Mouse (Mus musculus): Measurements from ENCODE around the gene Adamts9. TPM values are rescaled to one million over a fixed set of nuclear protein-coding genes. Genes with fewer than 3 reads are reported as not detected.
A peak's percentile ranks its signal among the peaks of the same experiment; 100 is the strongest.

The Adamts9 gene
- polyA plus RNA-seq, 1 experiment from 2014 or later: 0.81 TPM

- H3K4me2 ChIP-seq: no peak overlapping the region
- no peak overlapping the region for H3K27ac ChIP-seq (replicated peaks)
- H3K4me3 ChIP-seq (replicated peaks): no peak overlapping the region
- no peak overlapping the region for H3K9ac ChIP-seq
- no peaks in the 10 kb centered on the region for H3K27me3 ChIP-seq
- 51% methylated on average over 6 of the region's 6 CpGs for WGBS (ENCODE audit: insufficient replicate concordance)
- ATAC-seq (ENCODE audit: insufficient read depth): no peak
- H3K4me1 ChIP-seq (replicated peaks): no peaks in the 10 kb centered on the region
- no peaks in the 10 kb centered on the region for H3K9me3 ChIP-seq (replicated peaks)
- H3K36me3 ChIP-seq (replicated peaks): no peaks in the 10 kb centered on the region
These were observed 140.1 kb downstream of the Adamts9 start for GRCm38 (mm10) chr6:92803213-92803612.

- 80% methylated on average over 11 of the region's 11 CpGs for WGBS (ENCODE audit: insufficient replicate concordance)
- H3K4me2 ChIP-seq: no peak overlapping the region
- ATAC-seq (ENCODE audit: insufficient read depth): no peak
- H3K36me3 ChIP-seq (replicated peaks): no peaks in the 10 kb centered on the region
- no peaks in the 10 kb centered on the region for H3K9me3 ChIP-seq (replicated peaks)
- no peak overlapping the region for H3K9ac ChIP-seq
- no peak overlapping the region for H3K27ac ChIP-seq (replicated peaks)
- no peaks in the 10 kb centered on the region for H3K4me1 ChIP-seq (replicated peaks)
- no peak overlapping the region for H3K4me3 ChIP-seq (replicated peaks)
- no peaks in the 10 kb centered on the region for H3K27me3 ChIP-seq
These were observed 140.9 kb downstream of the Adamts9 start for GRCm38 (mm10) chr6:92802421-92802820.

- H3K4me1 ChIP-seq (replicated peaks): no peaks in the 10 kb centered on the region
- no peaks in the 10 kb centered on the region for H3K27me3 ChIP-seq
- no peak overlapping the region for H3K9ac ChIP-seq
- H3K9me3 ChIP-seq (replicated peaks): no peaks in the 10 kb centered on the region
- no peak for ATAC-seq (ENCODE audit: insufficient read depth)
- 51% methylated on average over 2 of the region's 2 CpGs for WGBS (ENCODE audit: insufficient replicate concordance)
- H3K4me2 ChIP-seq: no peak overlapping the region
- H3K27ac ChIP-seq (replicated peaks): no peak overlapping the region
- no peaks in the 10 kb centered on the region for H3K36me3 ChIP-seq (replicated peaks)
- H3K4me3 ChIP-seq (replicated peaks): no peak overlapping the region
These were observed 141.8 kb downstream of the Adamts9 start for GRCm38 (mm10) chr6:92801462-92801861.

GRCm38 (mm10) chr6:92793804-92794203 lies 149.5 kb downstream of the Adamts9 start:
- ATAC-seq (ENCODE audit: insufficient read depth): no peak
- no peak overlapping the region for H3K9ac ChIP-seq
- H3K27me3 ChIP-seq: no peaks in the 10 kb centered on the region
- WGBS (ENCODE audit: insufficient replicate concordance): 68% methylated on average over 6 of the region's 6 CpGs
- no peaks in the 10 kb centered on the region for H3K4me1 ChIP-seq (replicated peaks)
- no peak overlapping the region for H3K4me3 ChIP-seq (replicated peaks)
- no peaks in the 10 kb centered on the region for H3K9me3 ChIP-seq (replicated peaks)
- no peak overlapping the region for H3K4me2 ChIP-seq
- no peaks in the 10 kb centered on the region for H3K36me3 ChIP-seq (replicated peaks)
- H3K27ac ChIP-seq (replicated peaks): no peak overlapping the region

GRCm38 (mm10) chr6:92787376-92787712 lies 155.9 kb downstream of the Adamts9 start:
- H3K9me3 ChIP-seq (replicated peaks): no peaks in the 10 kb centered on the region
- H3K4me1 ChIP-seq (replicated peaks): no peaks in the 10 kb centered on the region
- H3K36me3 ChIP-seq (replicated peaks): no peaks in the 10 kb centered on the region
- peak overlapping the region; percentile 10; the same call in 1 of the 2 replicates for H3K4me2 ChIP-seq
- WGBS (ENCODE audit: insufficient replicate concordance): 2% methylated on average over 12 of the region's 12 CpGs
- no peak overlapping the region for H3K27ac ChIP-seq (replicated peaks)
- peaks cover 14% of the 10 kb centered on the region for H3K27me3 ChIP-seq
- H3K4me3 ChIP-seq (replicated peaks): no peak overlapping the region
- H3K9ac ChIP-seq: no peak overlapping the region
- no peak for ATAC-seq (ENCODE audit: insufficient read depth)

- peaks cover 14% of the 10 kb centered on the region for H3K27me3 ChIP-seq
- no peak overlapping the region for H3K9ac ChIP-seq
- WGBS (ENCODE audit: insufficient replicate concordance): 16% methylated on average over 20 of the region's 20 CpGs
- H3K4me1 ChIP-seq (replicated peaks): no peaks in the 10 kb centered on the region
- no peak overlapping the region for H3K4me3 ChIP-seq (replicated peaks)
- peak overlapping the region; percentile 10; the same call in 1 of the 2 replicates for H3K4me2 ChIP-seq
- no peak overlapping the region for H3K27ac ChIP-seq (replicated peaks)
- H3K36me3 ChIP-seq (replicated peaks): no peaks in the 10 kb centered on the region
- H3K9me3 ChIP-seq (replicated peaks): no peaks in the 10 kb centered on the region
- no peak for ATAC-seq (ENCODE audit: insufficient read depth)
These were observed 156.5 kb downstream of the Adamts9 start for GRCm38 (mm10) chr6:92786701-92787375.

- no peak overlapping the region for H3K4me2 ChIP-seq
- 11% methylated on average over 7 of the region's 7 CpGs for WGBS (ENCODE audit: insufficient replicate concordance)
- ATAC-seq (ENCODE audit: insufficient read depth): no peak
- H3K27ac ChIP-seq (replicated peaks): no peak overlapping the region
- no peaks in the 10 kb centered on the region for H3K36me3 ChIP-seq (replicated peaks)
- H3K4me3 ChIP-seq (replicated peaks): no peak overlapping the region
- H3K9me3 ChIP-seq (replicated peaks): no peaks in the 10 kb centered on the region
- H3K27me3 ChIP-seq: peaks cover 14% of the 10 kb centered on the region
- no peaks in the 10 kb centered on the region for H3K4me1 ChIP-seq (replicated peaks)
- no peak overlapping the region for H3K9ac ChIP-seq
These were observed 158.5 kb downstream of the Adamts9 start for GRCm38 (mm10) chr6:92784782-92785181.

GRCm38 (mm10) chr6:92781446-92781845 lies 161.8 kb downstream of the Adamts9 start:
- no peak overlapping the region for H3K4me2 ChIP-seq
- H3K9ac ChIP-seq: no peak overlapping the region
- WGBS (ENCODE audit: insufficient replicate concordance): 69% methylated on average over 6 of the region's 6 CpGs
- no peaks in the 10 kb centered on the region for H3K9me3 ChIP-seq (replicated peaks)
- H3K27me3 ChIP-seq: peaks cover 7% of the 10 kb centered on the region
- H3K36me3 ChIP-seq (replicated peaks): no peaks in the 10 kb centered on the region
- ATAC-seq (ENCODE audit: insufficient read depth): no peak
- H3K27ac ChIP-seq (replicated peaks): no peak overlapping the region
- no peaks in the 10 kb centered on the region for H3K4me1 ChIP-seq (replicated peaks)
- no peak overlapping the region for H3K4me3 ChIP-seq (replicated peaks)

- no peak for ATAC-seq (ENCODE audit: insufficient read depth)
- no peak overlapping the region for H3K27ac ChIP-seq (replicated peaks)
- 34% methylated on average over 5 of the region's 5 CpGs for WGBS (ENCODE audit: insufficient replicate concordance)
- H3K4me1 ChIP-seq (replicated peaks): no peaks in the 10 kb centered on the region
- no peaks in the 10 kb centered on the region for H3K36me3 ChIP-seq (replicated peaks)
- H3K4me2 ChIP-seq: no peak overlapping the region
- no peaks in the 10 kb centered on the region for H3K9me3 ChIP-seq (replicated peaks)
- no peak overlapping the region for H3K9ac ChIP-seq
- no peak overlapping the region for H3K4me3 ChIP-seq (replicated peaks)
- H3K27me3 ChIP-seq: no peaks in the 10 kb centered on the region
These were observed 163.4 kb downstream of the Adamts9 start for GRCm38 (mm10) chr6:92779935-92780205.

GRCm38 (mm10) chr6:92779140-92779934 lies 164.0 kb downstream of the Adamts9 start:
- no peak overlapping the region for H3K4me2 ChIP-seq
- H3K4me1 ChIP-seq (replicated peaks): no peaks in the 10 kb centered on the region
- H3K9ac ChIP-seq: no peak overlapping the region
- H3K4me3 ChIP-seq (replicated peaks): no peak overlapping the region
- no peak overlapping the region for H3K27ac ChIP-seq (replicated peaks)
- WGBS (ENCODE audit: insufficient replicate concordance): 64% methylated on average over 11 of the region's 11 CpGs
- no peaks in the 10 kb centered on the region for H3K9me3 ChIP-seq (replicated peaks)
- ATAC-seq (ENCODE audit: insufficient read depth): no peak
- H3K36me3 ChIP-seq (replicated peaks): no peaks in the 10 kb centered on the region
- H3K27me3 ChIP-seq: no peaks in the 10 kb centered on the region

- no peak overlapping the region for H3K4me3 ChIP-seq (replicated peaks)
- no peak for ATAC-seq (ENCODE audit: insufficient read depth)
- H3K4me2 ChIP-seq: no peak overlapping the region
- H3K36me3 ChIP-seq (replicated peaks): no peaks in the 10 kb centered on the region
- no peak overlapping the region for H3K27ac ChIP-seq (replicated peaks)
- H3K4me1 ChIP-seq (replicated peaks): no peaks in the 10 kb centered on the region
- no peaks in the 10 kb centered on the region for H3K9me3 ChIP-seq (replicated peaks)
- 11% methylated on average over 2 of the region's 2 CpGs for WGBS (ENCODE audit: insufficient replicate concordance)
- H3K9ac ChIP-seq: no peak overlapping the region
- H3K27me3 ChIP-seq: no peaks in the 10 kb centered on the region
These were observed 166.9 kb downstream of the Adamts9 start for GRCm38 (mm10) chr6:92776356-92776755.

GRCm38 (mm10) chr6:92762372-92762771 lies 180.9 kb downstream of the Adamts9 start:
- no peak for ATAC-seq (ENCODE audit: insufficient read depth)
- Histone ChIP-seq H3K4me2 (no peak overlapping the region), H3K27ac (replicated peaks) (no peak overlapping the region), H3K27me3 (no peaks in the 10 kb centered on the region), H3K4me1 (replicated peaks) (no peaks in the 10 kb centered on the region), H3K36me3 (replicated peaks) (no peaks in the 10 kb centered on the region), H3K9me3 (replicated peaks) (no peaks in the 10 kb centered on the region), H3K9ac (no peak overlapping the region), H3K4me3 (replicated peaks) (no peak overlapping the region)
- 38% methylated on average over 3 of the region's 3 CpGs for WGBS (ENCODE audit: insufficient replicate concordance)
